Mouse (Mus musculus) thymus, adult 18-20 months (tissue): ENCODE data around the gene Uggt2.

Experiments
- DNase-seq, 2 experiments: peaks; one replicate each; pipeline ENCODE4 v3.0.0; 2022; ENCODE audit warnings: mixed read lengths in 2 of 2

Gene Uggt2

GRCm38 (mm10) chr14:119098851-119099569 lies at the start of gene Uggt2:
Gene Uggt2, minus strand, starts transcription at chr14:119099430.
- peak in 1 of 2 experiments; percentile 2 for DNase-seq

DNA sequence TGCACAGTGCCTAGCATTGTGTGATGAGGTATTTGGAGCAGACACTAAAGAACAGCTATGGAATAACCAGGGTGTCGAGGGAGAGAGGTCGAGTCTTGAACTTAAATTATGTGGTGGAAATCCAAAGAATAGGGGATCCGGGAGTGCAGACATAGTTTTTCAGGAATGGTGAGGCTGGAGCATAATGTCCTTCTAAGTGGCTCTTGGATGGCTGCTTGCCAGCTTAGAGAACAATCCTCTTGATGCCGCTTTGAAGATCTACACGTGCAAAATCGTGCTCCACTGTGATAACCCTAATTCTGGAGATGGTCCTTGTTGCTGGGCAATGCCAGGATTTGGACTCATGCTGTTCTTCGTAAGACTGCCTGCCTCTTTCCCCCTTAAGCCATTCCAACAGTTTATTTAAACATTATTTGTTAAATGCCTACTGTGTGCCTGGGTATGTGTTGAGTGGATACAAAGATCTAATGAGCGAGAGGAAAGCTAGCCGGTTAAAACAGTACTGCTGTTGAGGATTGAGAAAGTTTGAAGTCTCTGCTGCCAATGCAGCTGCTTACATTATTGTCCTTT lies 40.2 kb upstream of the Uggt2 start:
- DNase-seq = no peak

DNA sequence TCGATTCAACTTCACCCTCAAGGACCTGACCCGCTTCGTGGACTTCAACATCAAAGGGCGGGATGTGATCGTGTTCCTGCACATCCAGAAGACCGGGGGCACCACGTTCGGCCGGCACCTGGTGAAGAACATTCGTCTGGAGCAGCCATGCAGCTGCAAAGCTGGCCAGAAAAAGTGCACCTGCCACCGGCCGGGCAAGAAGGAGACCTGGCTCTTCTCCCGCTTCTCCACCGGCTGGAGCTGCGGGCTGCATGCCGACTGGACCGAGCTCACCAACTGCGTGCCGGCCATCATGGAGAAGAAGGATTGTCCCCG lies 39.5 kb upstream of the Uggt2 start:
- no peak for DNase-seq

GRCm38 (mm10) chr14:119137906-119138785 lies 38.9 kb upstream of the Uggt2 start, which contains the start of gene Hs6st3:
Gene Hs6st3, plus strand, starts transcription at chr14:119138341.
- peak in 1 of 2 experiments; percentile 1 for DNase-seq

- no peak for DNase-seq
Measured at GRCm38 (mm10) chr14:119137512-119137905, 38.3 kb upstream of the Uggt2 start.

GRCm38 (mm10) chr14:119127330-119127729 lies 28.1 kb upstream of the Uggt2 start:
- DNase-seq = no peak

DNA sequence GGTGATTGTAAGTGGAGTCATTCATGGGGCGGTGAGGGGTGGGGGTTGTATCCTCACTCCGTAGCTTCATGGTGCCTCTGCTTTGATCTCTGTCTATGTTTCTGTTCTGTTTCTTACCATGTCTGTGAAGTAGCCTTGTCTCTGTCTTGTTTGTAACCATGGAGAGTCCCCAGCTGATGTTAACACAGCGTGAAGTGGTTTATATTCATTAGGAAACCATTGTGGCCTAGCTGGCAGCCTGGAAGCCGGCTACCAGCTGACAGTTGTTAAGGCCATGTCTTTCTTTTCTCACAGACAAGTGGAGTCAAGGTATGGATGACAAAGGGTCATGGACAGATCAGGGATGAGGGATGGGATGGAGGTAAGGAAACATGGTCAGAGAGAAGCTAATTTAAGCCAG lies 26.6 kb upstream of the Uggt2 start:
- no peak for DNase-seq

- no peak for DNase-seq
Measured at GRCm38 (mm10) chr14:119124061-119124460, 24.8 kb upstream of the Uggt2 start.

GRCm38 (mm10) chr14:119123582-119123981 lies 24.4 kb upstream of the Uggt2 start:
- no peak for DNase-seq

DNA sequence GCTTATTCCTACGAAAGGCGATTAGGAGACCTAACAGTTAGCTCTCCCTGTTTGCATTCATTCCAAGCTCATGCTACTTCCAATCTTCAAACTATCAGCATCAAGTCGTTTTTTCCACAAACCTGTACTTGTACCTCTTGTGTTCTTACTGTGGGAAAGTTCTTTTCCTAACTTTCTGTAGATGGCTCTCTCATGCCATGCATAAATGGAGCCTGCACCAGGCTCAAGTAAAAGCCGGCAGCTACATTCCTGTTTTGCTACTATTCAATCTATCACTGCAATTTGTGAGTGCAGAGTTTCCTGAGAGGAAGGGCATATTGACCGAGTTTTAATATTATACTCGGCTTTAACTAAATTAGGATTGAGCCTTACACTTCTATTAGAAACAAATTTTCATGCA lies 13.3 kb upstream of the Uggt2 start:
- no peak for DNase-seq

DNA sequence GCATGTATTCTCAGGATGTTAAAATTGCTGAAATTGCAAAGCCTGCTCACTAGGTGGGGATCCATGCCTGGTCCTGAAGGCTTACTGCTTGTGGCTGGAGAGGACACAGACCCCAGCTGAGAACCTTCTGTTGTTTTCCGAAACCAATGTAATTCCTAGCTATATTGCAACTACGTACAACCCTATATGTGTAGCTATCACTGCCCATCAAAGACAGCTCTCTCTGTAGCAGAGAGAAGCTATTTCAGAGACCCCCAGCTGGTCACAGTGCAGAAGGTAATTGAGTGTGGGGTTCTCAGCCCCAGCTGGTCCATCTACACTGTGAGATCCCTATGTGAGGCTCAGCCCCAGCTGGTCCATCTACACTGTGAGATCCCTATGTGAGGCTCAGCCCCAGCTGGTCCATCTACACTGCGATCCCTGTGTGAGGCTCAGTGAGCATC lies 10.6 kb upstream of the Uggt2 start:
- no peak for DNase-seq

GRCm38 (mm10) chr14:119108776-119109301 lies 9.6 kb upstream of the Uggt2 start:
- no peak for DNase-seq

DNA sequence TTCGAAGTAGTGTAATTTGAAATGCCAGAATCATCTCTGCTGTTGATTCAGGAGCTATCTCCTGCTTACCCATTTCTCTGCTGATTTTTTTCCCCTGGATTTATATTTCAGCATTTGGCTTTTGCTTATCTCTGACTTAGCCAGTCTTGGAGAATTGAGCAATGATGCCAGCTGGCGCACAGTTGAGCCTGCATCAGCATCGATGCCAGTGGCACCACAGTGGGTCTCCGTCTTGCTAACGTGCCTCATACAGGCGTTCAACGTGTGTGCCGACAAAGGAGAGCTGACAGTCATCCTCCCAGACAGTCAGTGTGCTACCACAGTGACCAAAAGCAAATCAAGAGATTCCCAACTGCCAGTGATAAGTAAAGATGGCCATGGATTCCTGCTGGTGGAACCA lies 8.4 kb upstream of the Uggt2 start:
- DNase-seq = no peak

DNA sequence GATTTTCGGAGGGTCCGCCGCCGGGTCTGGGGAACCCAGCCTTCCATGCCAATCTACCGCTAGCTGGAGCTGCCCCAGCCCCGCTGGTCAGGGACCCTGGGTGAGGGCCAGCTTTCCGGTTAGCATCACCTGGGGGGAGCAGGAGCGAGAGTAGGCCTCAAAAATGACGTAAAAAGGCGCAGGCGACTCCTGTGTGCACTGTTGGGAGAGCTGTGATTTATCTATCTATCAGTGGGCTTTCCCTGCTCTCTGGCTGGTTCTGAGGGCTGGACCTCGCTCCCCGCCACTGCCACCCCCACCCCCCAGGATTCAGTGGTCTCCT lies 301 bp upstream of the Uggt2 start:
- no peak for DNase-seq

DNA sequence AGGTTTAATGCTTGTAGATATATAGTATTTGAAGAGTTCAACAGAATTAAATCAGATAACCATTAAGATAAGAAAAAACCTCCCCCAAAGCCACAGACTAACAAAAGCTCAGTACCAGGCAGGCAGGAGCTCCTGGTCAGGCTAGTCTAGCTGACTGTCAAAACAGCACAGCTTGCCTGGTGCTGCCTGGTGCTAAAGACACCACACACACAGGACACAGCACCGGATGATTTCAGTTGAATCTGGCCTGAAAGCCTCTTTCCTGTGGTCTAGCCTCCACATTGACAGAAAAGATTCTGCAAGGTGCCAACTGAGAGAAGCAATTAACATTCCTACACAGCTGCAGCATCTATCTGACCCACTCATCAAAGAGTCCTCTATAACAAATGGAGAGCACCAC lies 37.4 kb downstream of the Uggt2 start:
- no peak for DNase-seq

DNA sequence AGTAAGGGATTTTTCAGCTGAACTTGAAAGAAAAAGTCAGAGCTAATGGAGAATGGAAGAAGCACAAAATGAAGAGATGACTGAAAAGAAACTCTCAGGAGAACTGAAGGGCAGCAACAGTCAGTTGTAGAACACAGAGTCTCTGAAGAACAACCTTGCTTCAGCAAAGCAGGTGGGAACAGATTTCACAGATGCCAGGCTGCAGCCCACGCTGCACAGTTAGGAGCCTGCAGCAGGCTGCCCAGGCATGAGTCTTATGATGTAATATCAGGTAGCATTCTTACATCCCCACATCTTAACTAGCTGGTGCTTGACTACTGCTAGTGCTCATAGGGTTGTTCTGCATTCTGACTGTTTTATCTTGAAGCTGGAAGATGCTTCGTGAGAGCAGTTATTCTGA lies 38.5 kb downstream of the Uggt2 start:
- no peak for DNase-seq

- no peak for DNase-seq
Measured at GRCm38 (mm10) chr14:119057014-119057413, 42.2 kb downstream of the Uggt2 start.

DNA sequence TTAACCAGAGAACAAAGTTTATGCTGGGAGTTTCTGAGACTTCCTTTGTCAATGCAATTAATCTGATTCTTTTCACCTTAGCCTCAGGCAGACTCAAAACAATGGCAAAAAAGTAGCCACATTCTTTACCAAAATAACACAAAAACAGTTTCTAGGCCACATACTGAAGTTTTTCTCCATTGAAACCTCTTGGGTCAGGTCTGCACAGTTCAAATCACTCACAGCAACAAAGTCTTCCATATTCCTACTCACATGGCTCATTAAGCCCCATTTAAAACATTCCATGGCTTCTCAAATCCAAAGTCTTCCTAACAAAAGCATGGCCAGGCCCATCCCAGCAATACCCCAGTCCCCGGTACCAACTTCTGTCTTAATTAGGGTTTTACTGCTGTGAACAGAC lies 46.3 kb downstream of the Uggt2 start:
- no peak for DNase-seq

- no peak for DNase-seq
Measured at GRCm38 (mm10) chr14:119052361-119052760, 46.9 kb downstream of the Uggt2 start.

GRCm38 (mm10) chr14:119043765-119044164 lies 55.5 kb downstream of the Uggt2 start:
- no peak for DNase-seq

DNA sequence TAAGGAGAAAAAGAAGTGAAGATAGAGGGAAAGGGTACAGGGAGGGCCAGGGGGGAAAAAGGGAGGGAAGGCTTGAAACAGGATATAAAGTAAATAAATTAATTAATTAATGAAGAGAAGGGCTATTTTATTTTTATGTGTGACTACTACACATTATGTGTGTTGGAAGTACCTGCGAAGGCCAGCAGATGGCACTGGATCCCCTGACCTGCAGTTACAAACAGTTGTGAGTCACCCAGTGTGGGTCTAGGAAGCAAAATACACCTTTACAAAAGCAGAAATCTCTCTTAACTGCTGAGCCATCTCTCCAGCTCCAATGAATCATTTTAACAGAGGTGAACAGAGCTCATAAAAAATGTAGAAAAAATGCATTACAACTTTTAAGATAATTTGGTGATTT lies 59.0 kb downstream of the Uggt2 start:
- no peak for DNase-seq

DNA sequence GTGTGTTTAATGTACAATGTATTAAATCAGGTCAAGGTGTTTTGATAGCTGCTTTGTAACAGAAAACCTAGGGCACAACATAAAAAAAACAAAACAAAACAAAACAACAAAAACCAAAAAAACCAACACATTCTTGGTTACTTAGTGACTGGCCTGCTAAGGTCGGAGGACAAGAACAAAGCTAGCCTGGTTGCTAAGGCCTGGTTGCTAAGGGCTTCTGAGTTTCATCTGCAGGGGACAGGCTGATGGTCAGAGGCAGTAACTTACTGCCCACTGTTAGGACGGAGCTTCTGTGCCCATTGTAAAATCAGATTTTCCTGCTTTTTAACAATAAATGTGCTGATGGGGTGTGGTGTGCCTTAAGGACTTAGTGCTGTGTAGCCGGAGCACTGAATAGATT lies 61.5 kb downstream of the Uggt2 start:
- DNase-seq = no peak

- DNase-seq = no peak
Measured at GRCm38 (mm10) chr14:119037076-119037683, 62.0 kb downstream of the Uggt2 start.
